Mouse (Mus musculus): ENCODE measurements around the gene Esr1. TPM values are rescaled to one million over a fixed set of nuclear protein-coding genes. Genes with fewer than 3 reads are reported as not detected.
"Not testable (repeated sequence)": the region's sequence is repeated elsewhere in the genome, so short reads cannot be mapped to it uniquely, and the experiment has no call there.

Gene Esr1
- total RNA-seq, 2 experiments from 2014 or later, result 28.7 to 32.2 TPM

DNA sequence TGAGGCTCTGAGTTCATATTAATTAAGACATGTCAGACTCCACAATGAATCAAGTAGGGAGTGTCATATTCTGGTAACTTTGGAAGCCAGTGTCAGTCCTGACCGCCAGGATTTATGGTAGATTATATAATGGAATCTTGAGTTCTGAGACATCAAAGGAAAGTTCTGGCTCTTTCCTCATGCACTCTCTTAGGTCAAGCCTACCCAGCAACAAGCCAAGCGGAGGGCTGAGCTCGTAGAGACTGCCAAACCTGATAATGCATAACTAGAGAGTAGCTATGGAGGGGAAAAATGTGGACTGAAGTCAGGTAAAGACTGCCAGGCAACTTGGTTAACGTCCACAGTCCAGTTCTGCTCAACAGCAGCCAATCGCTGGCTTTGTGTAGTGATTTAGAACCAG lies 7.3 kb downstream of the Esr1 start:
- no peak for DNase-seq
- intact Hi-C loops (cut with DNase I), result no loop called here

DNA sequence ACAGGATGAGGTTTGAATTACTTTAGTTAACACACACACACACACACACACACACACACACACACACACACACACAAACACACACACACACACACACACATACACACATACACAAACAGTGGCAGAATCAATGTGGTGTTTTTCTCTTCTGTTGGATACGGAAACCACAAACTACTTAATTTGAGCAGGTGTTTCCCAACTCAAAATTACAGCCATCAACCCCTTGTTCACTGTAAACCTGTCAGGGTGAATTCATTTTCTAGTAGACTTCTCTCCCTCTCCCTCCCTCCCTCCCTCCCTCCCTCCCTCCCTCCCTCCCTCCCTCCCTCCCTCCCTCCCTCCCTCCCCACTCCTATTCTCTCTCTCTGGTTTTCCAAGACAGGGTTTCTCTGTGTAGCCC lies 8.0 kb downstream of the Esr1 start:
- intact Hi-C loops (cut with DNase I); DNase-seq: not testable (repeated sequence)

DNA sequence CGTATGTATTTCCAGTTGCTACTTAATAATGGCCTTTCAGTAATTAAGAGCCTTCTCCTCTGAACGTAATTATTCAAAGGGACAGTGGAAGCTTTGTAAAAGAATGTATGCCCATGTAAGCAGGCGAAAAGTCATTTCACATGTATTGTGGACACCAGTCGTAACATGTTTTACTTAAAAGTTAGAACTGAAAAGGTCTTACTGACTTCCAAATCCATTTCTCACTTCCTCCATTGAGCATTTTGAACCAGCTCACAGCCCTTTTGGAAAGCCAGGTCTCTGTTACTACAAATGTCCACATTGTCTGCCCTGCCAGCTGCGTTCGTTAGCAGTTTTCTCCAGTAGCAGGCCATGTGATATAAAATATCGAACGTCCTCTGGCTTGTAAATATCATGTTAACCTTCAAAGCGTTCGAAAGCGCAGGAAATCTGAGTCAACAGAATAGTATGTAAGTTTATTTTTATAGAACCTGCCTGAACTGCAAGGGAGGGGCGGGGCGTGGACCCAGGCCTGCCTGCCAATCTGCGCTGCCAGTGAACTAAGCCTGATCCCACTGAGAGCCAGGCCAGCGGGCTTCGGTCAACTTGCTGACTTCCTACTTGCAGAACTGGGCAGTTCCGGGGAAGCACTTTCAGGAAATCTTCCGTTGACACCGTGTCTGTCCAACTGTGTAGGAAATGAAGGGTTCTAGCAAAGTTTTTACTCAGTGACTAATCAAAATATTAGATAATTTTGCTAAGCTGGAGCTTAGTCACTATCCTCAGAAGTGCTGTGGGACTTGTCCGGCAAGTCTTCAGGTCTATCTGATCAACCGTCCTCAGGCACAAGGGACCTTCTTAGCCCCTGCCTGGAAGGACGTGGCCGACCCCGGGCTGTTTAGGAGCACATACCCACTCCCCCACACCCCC lies 9.5 kb downstream of the Esr1 start:
- intact Hi-C loops (cut with DNase I), result loop anchor here (5.0 kb wide), 1 partner anchor 51 kb away; no protein-coding TSS in a partner anchor
- DNase-seq, result peak; percentile 70 to 82

DNA sequence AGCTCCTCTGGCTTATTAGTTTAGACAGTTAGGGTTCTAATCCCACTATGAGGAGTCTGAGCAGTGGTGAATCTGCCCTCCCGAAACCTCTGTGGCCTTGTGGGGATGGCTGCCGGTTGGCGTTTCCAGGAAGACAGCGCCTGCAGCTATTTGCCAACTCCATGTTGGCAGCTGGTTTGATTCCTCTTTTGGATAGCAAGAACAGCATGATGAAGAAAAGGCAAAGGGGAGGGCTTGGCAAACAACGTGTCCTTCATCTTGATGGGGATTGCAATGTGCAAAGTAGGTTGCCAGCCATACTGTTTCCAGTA lies 10.1 kb downstream of the Esr1 start:
- intact Hi-C loops (cut with DNase I), result loop anchor here (5.0 kb wide), 1 partner anchor 51 kb away; no protein-coding TSS in a partner anchor
- peak in 1 of 2 experiments; percentile 39 for DNase-seq

DNA sequence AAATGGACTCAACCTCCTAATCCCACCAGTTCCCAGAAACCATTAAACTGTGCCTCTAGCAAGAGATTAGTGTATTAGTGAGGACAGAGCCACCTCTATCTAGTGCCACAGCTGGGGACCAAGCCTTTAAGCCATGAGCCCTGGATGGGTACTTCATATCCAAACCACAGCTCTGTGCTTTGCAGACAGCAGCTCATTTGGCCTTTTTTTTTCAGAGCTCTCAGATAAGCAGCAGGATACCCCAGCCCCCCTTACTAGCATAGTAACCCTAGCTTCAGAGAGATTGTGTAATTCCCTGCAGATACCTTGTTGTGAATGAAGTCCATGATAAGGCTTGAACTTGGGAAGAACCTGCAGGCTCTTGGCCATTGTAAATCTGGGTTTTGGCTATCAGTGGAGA lies 11.9 kb downstream of the Esr1 start:
- DNase-seq, result no peak
- intact Hi-C loops (cut with DNase I), result loop anchor here (5.0 kb wide), 1 partner anchor 49 kb away; no protein-coding TSS in a partner anchor

DNA sequence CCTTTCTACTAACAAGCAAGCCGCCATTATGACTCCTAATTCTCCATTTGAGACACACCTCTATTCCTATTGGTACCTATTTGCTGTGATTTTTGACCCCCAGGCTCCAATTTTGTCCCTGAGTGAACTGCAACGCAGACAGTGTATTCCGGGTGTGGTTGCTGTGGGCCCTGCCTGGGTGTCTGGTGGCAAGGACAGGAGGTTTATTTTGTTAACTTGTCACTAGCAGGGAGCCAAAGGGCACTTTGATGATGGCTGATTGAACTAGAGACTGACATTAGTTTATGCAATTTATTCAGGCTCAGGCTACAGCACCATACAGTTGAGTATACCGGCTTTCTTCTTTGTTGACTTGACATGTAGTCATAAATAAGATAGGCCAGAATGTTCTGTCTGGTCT lies 13.2 kb downstream of the Esr1 start:
- intact Hi-C loops (cut with DNase I), result loop anchor here (5.0 kb wide), 1 partner anchor 48 kb away; no protein-coding TSS in a partner anchor
- no peak for DNase-seq

DNA sequence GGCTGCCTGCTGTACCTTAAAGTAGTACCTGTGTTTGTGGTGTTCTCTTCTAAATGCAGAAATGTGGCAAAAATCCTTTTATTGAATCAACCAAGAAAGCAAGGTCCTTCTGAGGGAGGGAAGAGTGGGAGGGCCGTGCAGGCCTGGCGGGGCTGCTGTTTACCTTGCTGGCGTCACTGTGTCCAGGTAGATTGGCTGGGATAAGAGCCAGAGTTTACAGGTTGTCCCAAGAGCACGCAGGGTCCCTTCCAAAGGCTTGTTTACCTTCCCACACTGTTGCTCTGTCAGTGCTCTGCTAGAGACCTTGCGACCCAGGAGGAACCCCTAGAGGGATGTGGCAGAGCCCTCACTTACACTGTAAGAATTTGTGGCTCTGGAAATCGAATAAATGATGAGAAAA lies 13.9 kb downstream of the Esr1 start:
- no peak for DNase-seq
- intact Hi-C loops (cut with DNase I), result no loop called here

DNA sequence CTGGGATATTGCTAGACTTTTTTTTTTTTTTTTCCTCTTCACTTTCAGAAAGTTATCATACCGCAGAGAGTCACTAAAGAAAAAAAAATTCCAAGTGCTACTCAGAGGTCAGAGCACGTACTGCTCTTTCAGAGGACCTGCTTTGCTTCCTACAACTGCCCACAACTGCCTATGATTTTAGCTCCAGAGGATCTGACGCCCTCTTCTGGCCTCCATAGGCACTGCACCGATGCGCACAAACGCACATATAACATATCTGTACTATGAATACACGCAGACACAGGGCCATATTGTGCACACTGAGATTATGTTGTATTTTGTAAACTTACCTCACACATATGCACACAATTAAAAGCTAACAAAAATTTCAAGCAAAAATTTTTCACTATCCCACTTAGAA lies 15.0 kb downstream of the Esr1 start:
- no peak for DNase-seq
- intact Hi-C loops (cut with DNase I), result no loop called here

DNA sequence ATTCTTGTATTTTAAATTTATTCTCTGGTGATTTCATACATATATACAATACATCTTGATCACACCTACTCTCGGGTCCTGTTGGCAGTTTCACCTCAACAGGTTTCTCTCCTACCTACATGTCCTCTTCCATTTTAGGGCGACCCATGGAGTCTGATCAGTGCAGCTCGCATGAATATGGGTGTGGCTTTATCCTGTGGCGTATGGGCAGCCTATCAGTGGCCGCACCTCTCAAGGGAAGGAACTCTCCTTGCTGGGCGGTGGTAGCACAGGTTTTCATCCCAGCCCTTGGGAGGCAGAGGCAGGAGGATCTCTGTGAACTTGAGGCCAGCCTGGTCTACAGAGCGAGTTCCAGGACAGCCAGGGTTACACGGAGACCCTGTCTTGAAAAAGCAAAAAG lies 15.6 kb downstream of the Esr1 start:
- intact Hi-C loops (cut with DNase I), result no loop called here

DNA sequence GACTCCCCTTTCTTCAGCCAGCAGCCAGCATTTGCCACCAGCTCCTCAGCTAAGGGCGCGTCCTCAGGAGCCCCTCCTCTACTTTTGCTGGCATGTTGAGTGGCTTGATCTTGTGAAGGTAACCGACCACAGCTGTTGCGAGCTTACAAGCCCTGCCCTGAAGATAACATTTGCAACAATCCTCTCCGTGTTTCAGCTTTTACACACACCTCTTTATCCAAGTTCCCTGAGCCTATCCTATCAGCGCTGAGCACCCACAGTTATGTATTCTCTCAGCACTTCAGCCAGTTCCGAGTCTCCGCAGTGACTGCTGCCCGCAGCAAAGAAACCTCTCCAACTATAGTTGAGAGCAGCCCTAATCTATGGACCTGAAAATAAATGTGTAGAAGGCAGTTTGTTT lies 16.0 kb downstream of the Esr1 start:
- intact Hi-C loops (cut with DNase I), result no loop called here
- no peak for DNase-seq

More for the DNA sequence above, 15.6 kb downstream of the Esr1 start:
- no peak for DNase-seq

DNA sequence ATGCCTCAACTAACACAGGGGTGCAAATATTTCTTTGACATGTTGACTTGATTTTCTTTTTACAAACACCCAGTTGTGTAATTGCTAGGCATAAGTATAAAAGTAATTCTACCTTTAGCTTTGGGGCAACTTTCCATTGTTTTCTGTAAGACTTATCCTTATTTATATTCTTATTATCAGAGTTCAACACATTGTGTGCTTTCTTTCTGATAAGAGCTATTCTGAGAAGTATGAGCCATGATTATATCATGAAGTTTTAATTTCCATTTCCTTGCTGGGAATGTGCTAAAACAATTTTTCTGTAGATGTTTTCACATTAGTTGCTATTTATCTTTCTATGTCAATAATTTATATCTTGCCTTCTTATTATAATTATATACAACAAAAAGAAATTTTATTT lies 17.9 kb downstream of the Esr1 start:
- intact Hi-C loops (cut with DNase I), result no loop called here
- no peak for DNase-seq

DNA sequence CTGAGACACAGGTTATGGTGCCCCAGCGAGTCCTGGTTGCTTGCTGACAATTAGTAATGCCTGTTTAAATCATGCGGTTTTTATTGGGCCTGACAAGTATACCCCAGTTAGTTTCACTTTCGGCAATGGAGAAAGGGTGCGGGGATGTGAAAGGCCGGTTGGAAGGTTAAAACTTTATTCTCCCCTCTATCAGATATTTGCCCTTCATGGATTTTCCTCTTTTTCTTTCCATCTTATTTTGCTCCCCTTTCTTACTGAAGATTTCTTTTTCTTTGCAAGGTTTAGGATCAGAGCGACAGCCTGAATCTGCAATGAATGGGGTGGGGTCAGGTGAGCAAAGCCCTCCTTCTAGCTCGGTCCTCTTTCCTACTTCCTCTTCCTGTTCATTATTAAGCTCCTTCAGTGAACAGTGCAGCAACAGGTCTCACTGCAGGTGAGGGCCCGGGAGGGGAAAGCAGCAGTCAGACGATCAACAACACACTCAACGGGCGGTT lies 20.9 kb downstream of the Esr1 start:
- no peak for DNase-seq
- intact Hi-C loops (cut with DNase I), result no loop called here

DNA sequence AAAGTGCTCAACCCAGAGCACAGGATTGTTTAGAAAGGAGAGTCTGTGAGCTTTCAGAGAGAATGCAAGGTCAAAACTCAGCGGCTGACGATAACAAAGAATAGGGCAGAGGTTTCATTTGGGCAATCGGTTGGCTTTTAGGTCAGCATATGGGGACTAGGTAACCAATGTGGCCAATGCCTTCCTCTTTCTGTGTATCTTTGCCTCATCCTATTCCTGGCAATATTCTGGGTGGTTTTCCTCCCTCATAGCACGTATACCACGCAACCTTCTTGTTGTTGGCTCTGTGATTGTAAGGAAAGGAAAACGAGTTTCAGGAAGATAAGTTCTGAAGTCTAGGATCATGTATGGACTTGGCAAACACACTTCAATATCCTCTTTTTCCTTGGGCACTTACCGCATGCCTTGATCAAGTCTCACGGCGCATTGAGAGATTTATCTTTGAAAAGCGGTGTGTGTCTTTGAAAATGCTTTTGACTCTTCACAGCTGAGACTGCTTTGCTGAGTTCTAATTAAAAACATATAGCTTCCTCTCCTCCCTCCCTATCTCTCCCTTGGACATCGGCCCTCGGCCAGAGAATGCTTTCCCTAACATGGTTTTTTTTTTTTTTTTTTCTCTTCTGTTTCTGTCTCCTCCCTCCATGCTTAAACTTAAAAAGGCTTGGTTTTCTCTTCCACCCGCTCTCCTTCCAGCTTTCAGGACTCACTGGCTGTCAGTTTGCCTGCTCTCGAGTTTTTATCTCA lies 22.1 kb downstream of the Esr1 start:
- DNase-seq, result no peak
- intact Hi-C loops (cut with DNase I), result no loop called here

DNA sequence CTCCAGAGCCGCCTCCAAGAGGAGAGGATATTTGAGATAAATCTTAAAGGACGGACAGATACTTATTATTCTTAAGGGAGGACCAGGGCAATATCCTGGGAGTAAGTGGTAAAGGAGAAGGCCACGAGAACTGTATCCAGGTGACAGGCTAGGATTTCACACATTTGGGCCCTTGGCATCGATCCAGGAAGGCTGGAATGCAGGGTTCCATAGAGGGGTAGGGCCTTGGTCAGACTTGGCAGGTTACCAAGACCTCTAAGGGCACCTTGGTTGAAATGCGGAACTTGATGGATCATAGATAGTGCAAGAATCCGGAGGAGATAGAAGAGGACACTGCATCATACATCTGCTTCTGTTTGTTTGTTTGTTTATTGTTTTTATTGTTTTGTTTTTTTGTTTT lies 24.3 kb downstream of the Esr1 start:
- no peak for DNase-seq
- intact Hi-C loops (cut with DNase I), result no loop called here

DNA sequence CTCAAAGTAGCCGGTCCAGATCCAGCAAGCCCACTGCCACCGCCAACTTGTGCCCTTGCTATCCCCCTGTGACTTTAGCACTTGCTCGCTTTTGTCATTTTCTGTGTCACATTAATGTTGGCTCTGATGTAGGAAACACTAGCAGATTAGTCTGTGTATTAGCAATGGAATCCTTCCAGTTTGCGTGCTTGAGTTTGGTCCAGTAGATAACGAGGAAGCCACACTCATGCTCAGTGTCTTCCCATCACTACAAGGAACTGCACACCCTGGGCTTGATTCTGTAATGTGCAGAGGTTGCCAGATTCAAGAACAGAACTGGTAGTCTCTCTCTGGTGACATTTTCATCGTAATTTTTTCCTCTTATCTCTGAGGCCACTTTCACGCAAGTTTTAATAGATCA lies 34.7 kb downstream of the Esr1 start:
- intact Hi-C loops (cut with DNase I), result no loop called here
- DNase-seq, result no peak

DNA sequence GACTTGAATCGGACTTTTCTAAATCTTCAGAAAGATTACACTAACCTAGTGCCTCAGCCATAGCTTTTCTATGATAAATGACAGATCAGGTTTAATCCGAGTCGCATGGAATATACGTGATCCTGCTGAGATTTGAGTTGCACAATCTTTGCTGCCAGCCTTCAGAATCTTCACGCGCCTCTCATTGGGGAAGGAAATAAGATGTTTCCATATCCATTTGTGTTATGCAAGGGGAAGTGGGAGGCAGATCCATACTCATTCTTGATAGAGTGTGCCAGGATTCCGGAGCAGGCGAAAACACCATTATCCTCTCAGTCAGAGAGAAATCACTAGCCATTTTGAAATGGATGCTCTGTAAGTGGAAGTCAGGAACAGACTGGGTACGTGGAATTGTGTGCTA lies 35.5 kb downstream of the Esr1 start:
- intact Hi-C loops (cut with DNase I), result no loop called here
- no peak for DNase-seq

DNA sequence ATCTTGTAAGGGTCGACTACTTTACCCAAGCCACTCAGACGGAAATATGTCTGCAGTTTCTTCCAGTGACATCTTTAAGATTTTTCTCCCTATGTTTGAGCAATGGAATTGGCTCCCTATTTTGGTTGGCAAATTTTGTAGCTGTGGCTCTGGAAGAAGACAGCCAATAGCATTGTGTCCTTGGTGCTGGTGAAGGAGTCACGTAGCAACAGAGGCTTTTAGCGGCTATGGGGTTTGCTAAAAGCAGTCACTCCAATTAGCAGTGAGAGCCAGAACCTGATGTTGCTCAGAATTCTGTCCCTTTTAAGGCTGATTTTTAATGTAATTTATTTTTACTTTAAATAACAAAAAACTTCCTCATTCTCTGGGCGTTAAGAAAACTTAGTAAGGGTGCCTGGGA lies 54.0 kb downstream of the Esr1 start:
- intact Hi-C loops (cut with DNase I), result no loop called here
- DNase-seq, result no peak

DNA sequence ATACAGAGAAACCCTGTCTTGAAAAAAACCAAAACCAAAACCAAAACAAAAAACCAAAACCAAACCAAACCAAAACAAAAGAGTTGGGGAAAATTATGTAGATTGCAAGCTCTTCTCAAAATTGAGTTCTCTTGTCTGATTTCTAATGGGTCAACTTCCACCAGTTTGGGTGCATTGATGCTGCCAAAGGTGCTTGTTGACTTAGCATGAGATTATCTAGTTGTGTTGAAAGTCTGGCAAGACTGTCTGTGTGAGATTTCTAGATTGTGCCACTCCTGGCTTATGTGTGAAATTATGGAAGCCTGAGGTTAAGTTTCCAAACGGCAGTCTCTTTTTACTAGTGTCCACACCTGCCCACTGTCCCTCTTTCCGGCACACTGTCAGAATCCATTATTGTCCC lies 55.6 kb downstream of the Esr1 start:
- intact Hi-C loops (cut with DNase I), result no loop called here
- DNase-seq, result no peak

DNA sequence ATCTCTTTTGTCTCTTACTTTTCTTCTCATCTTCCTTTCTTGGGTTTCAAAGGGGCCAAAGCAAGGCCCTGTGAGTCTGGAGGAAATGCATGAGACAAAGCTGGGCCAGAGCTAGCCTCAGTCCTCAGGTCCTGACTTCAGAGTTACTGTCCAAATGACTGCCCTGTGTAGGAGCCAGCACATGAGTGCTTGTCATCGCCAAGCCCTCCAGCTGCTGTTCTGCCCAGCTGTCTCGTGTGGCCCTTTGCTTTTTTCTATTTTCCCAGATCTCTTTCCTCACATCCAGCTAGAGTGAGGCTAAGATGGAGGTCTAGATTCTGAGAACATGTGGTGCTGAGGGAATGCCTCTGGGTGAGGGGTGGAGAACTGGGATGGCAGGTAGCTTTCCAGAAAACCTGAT lies 58.7 kb downstream of the Esr1 start:
- intact Hi-C loops (cut with DNase I), result loop anchor here (5.0 kb wide), 1 partner anchor 48 kb away; no protein-coding TSS in a partner anchor
- no peak for DNase-seq

DNA sequence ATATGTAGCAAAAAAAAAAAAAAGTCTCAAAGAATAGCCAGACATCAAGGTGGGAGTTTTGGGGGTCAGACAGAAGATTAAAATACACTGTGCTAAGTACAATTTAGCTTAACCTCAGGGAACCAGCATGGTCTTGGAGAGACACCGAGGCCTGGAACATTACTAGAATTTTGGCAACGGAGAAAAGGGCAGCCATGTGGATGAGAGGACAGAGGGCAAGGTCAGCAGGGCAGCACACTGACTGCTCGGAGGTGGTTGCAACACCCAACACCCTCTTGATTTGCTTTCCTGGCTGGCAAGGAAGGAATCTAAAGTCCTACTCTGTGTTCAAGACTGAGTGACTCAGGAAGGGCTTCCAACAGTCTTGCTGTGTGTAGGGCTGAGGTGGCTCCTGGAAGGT lies 60.5 kb downstream of the Esr1 start:
- no peak for DNase-seq
- intact Hi-C loops (cut with DNase I), result loop anchor here (5.0 kb wide), 1 partner anchor 50 kb away; no protein-coding TSS in a partner anchor

DNA sequence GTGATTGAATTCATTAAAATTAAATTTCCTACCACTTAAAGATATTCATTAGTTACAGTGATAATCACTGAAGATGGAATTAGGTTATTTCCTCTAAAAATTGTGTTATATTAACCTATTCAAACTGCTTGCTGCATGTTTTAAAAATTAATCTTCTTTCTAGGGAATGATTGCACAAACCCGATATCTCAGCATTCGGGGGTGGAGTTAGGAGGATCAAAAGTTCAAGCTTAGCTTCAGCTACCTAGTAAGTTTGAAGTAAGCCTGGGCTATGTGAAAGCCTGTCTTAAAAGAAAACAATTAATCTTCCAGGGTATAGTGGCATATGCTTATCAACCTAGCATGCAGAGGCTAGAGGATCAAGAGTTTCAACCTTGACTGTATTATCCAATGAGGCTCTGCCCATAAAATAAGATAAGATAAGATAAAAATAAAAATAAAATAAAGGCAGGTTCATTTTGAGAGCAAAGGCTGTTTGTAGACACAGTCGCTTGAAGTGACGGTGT lies 62.0 kb downstream of the Esr1 start:
- intact Hi-C loops (cut with DNase I), result loop anchor here (5.0 kb wide), 1 partner anchor 51 kb away; no protein-coding TSS in a partner anchor
- no peak for DNase-seq
